8 mouse cellular contexts compared by ENCODE assay signal in genomic region chr9:43107187-43107517, GRCm38 (mm10). TPM values are rescaled to one million over a fixed set of nuclear protein-coding genes. Genes with fewer than 3 reads are reported as not detected.
DNase-seq lines count a peak whose midpoint lies in the region; ATAC-seq and TF ChIP-seq lines count a peak whose summit lies in the region.

Arhgef12 (minus strand) TSS chr9:43107239.

- H3K27ac ChIP-seq in ES-E14 (ENCODE audit: insufficient read depth, low read depth, low read length, poor library complexity, severe bottlenecking), result no peak within 1 kb of the TSS; the same call in 1 of the 2 replicates
- peak within 1 kb of the TSS; percentile 69 for H3K27ac ChIP-seq in embryonic fibroblast, embryonic 13.5 days (ENCODE audit: insufficient read depth, low read length)
- H3K27ac ChIP-seq in heart, embryonic 14.5 days (replicated peaks in 1 of 2; ENCODE audit: control insufficient read depth in 1 of 2, insufficient read depth in 1 of 2, low read depth in 2 of 2, low read length in 2 of 2), result peak within 1 kb of the TSS; percentile 87 to 97
- H3K27ac ChIP-seq in liver, embryonic 12.5 days, result peak within 1 kb of the TSS; percentile 97
- H3K27ac ChIP-seq in neural tube, embryonic 15.5 days (replicated peaks), result peak within 1 kb of the TSS; percentile 85

- no peaks in the 10 kb centered on the region for H3K27me3 ChIP-seq in heart, embryonic 14.5 days (ENCODE audit: control insufficient read depth, insufficient read depth, low read length)
- peaks cover 66% of the 10 kb centered on the region for H3K27me3 ChIP-seq in liver, embryonic 12.5 days (replicated peaks)
- H3K27me3 ChIP-seq in neural tube, embryonic 15.5 days (replicated peaks), result no peaks in the 10 kb centered on the region

- TF ChIP-seq POLR2A in embryonic fibroblast, embryonic 13.5 days (IDR thresholded peaks at IDR 0.05; ENCODE audit: low read depth, low read length), result no peak

- H3K9ac ChIP-seq in ES-E14 (ENCODE audit: insufficient read depth, low read depth, low read length, poor library complexity, severe bottlenecking), result peak within 1 kb of the TSS; percentile 83
- H3K9ac ChIP-seq in heart, embryonic 14.5 days (ENCODE audit: low read length), result peak within 1 kb of the TSS; percentile 93
- H3K9ac ChIP-seq in liver, embryonic 12.5 days, result peak within 1 kb of the TSS; percentile 94
- H3K9ac ChIP-seq in neural tube, embryonic 15.5 days (replicated peaks), result peak within 1 kb of the TSS; percentile 81; the same call in 1 of the 2 replicates

- in situ Hi-C loops in ES-E14 (cut with MboI; ENCODE audit: low sequenced_read_pairs in 2 of 2, unreplicated experiment in 2 of 2), result no loop called here

- no peaks in the 10 kb centered on the region for H3K9me3 ChIP-seq in ES-E14 (ENCODE audit: control insufficient read depth, insufficient read depth, low read depth, low read length)
- H3K9me3 ChIP-seq in heart, embryonic 14.5 days (ENCODE audit: control insufficient read depth, low read length), result no peaks in the 10 kb centered on the region
- H3K9me3 ChIP-seq in liver, embryonic 12.5 days (replicated peaks), result no peaks in the 10 kb centered on the region
- no peaks in the 10 kb centered on the region for H3K9me3 ChIP-seq in neural tube, embryonic 15.5 days (replicated peaks)

- DNase-seq in ES-E14 (ENCODE audit: low read depth, low spot score), result no peak
- DNase-seq in adrenal gland, postnatal 25 days, result peak; percentile 35
- peak; percentile 70 for DNase-seq in kidney, postnatal 10 days
- DNase-seq in spleen, adult 18-20 months, result no peak

- WGBS in heart, embryonic 14.5 days, result 17% methylated on average over 10 of the region's 10 CpGs
- WGBS in liver, embryonic 12.5 days (ENCODE audit: insufficient replicate concordance), result 40% methylated on average over 10 of the region's 10 CpGs
- WGBS in neural tube, embryonic 15.5 days, result 32% methylated on average over 10 of the region's 10 CpGs

- peaks cover 2 to 5% of the 10 kb centered on the region in 2 experiments for H3K4me1 ChIP-seq in ES-E14 (ENCODE audit: control insufficient read depth in 2 of 2, insufficient read depth in 2 of 2, low read length in 2 of 2, poor library complexity in 1 of 2)
- H3K4me1 ChIP-seq in embryonic fibroblast, embryonic 13.5 days (ENCODE audit: control insufficient read depth, insufficient read depth, low read length), result peaks cover 4% of the 10 kb centered on the region
- peaks cover 3 to 27% of the 10 kb centered on the region in 2 experiments for H3K4me1 ChIP-seq in heart, embryonic 14.5 days (ENCODE audit: control insufficient read depth in 2 of 2, insufficient read depth in 2 of 2, low read length in 2 of 2)
- peaks cover 34% of the 10 kb centered on the region for H3K4me1 ChIP-seq in liver, embryonic 12.5 days
- H3K4me1 ChIP-seq in neural tube, embryonic 15.5 days, result peaks cover 44% of the 10 kb centered on the region

- peak within 1 kb of the TSS; percentile 90 to 97 for H3K4me3 ChIP-seq in ES-E14 (ENCODE audit: insufficient read depth in 1 of 2, low read depth in 1 of 2, low read length in 2 of 2, poor library complexity in 1 of 2, severe bottlenecking in 1 of 2)
- peak within 1 kb of the TSS; percentile 56 for H3K4me3 ChIP-seq in embryonic fibroblast, embryonic 13.5 days (ENCODE audit: insufficient read depth, low read length)
- H3K4me3 ChIP-seq in heart, embryonic 14.5 days (ENCODE audit: control insufficient read depth in 1 of 2, insufficient read depth in 1 of 2, low read depth in 1 of 2, low read length in 2 of 2), result peak within 1 kb of the TSS; percentile 84 to 89
- peak within 1 kb of the TSS; percentile 91 for H3K4me3 ChIP-seq in liver, embryonic 12.5 days
- peak within 1 kb of the TSS; percentile 74 for H3K4me3 ChIP-seq in neural tube, embryonic 15.5 days (replicated peaks)

- peak within 1 kb of the TSS; percentile 83 for H3K4me2 ChIP-seq in heart, embryonic 14.5 days (ENCODE audit: low read length)
- H3K4me2 ChIP-seq in liver, embryonic 12.5 days, result peak within 1 kb of the TSS; percentile 81
- peak within 1 kb of the TSS; percentile 89 for H3K4me2 ChIP-seq in neural tube, embryonic 15.5 days

- H3K36me3 ChIP-seq in ES-E14 (ENCODE audit: control insufficient read depth, insufficient read depth, low read length, poor library complexity, severe bottlenecking), result peaks cover 6% of the 10 kb centered on the region; the same call in 1 of the 2 replicates
- H3K36me3 ChIP-seq in heart, embryonic 14.5 days (ENCODE audit: control insufficient read depth, insufficient read depth, low read length), result peaks cover 28% of the 10 kb centered on the region
- H3K36me3 ChIP-seq in liver, embryonic 12.5 days, result no peaks in the 10 kb centered on the region
- peaks cover 25% of the 10 kb centered on the region for H3K36me3 ChIP-seq in neural tube, embryonic 15.5 days

- TF ChIP-seq CTCF in embryonic fibroblast, embryonic 13.5 days (IDR thresholded peaks at IDR 0.05; ENCODE audit: borderline replicate concordance, insufficient read depth, low read length), result no peak

- no peak for ATAC-seq in heart, embryonic 14.5 days (ENCODE audit: insufficient number of reproducible peaks, insufficient read depth, low FRiP score, low read depth)
- no peak for ATAC-seq in liver, embryonic 12.5 days
- ATAC-seq in neural tube, embryonic 15.5 days (ENCODE audit: low FRiP score), result no peak

TF ChIP-seq in ES-E14, 5 proteins besides CTCF, POLR2A, EP300 and RAD21:
- TF ChIP-seq ZC3H11A (IDR thresholded peaks at IDR 0.05; ENCODE audit: borderline replicate concordance, low read depth, low read length), result 0 out of 2 replicates have a peak, but pooled peaks have one; percentile 16
- TF ChIP-seq HCFC1 (IDR thresholded peaks at IDR 0.05; ENCODE audit: borderline replicate concordance, insufficient read depth, low read length), result no peak
- no peak for TF ChIP-seq MAFK (IDR thresholded peaks at IDR 0.05; ENCODE audit: insufficient read depth, low read depth, low read length)

RNA-seq across cellular contexts. Expression of gene Arhgef12, which starts in this region (rescaled TPM):
- total RNA-seq in ES-E14 (2012; rRNA removed), result 22.2 and 23.2 TPM in 2 replicates
- 137 and 142 TPM in 2 replicates for total RNA-seq in adrenal gland, postnatal 25 days (2021)
- polyA plus RNA-seq in embryonic fibroblast, embryonic 13.5 days (2011; ENCODE audit: insufficient read length, low read depth, missing spikeins), result 56.1 and 56.6 TPM in 2 replicates
- polyA plus RNA-seq in heart, embryonic 14.5 days (2014; fragmentation: Nextera tagmentation; extraction: Ambion mirVana), result 18.0 and 20.5 TPM in 2 replicates
- 8.4 and 9.3 TPM in 2 replicates for polyA plus RNA-seq in liver, embryonic 12.5 days (2016; fragmentation: Nextera tagmentation; extraction: Ambion mirVana)
- 19.9 and 23.2 TPM in 2 replicates for polyA plus RNA-seq in neural tube, embryonic 15.5 days (2015; fragmentation: Nextera tagmentation; extraction: Ambion mirVana)

Comparison
In these comparisons a context has a peak if more than half of its experiments do, and no peak if none do; other contexts are left out.
1. DNase-seq: peak in adrenal gland, postnatal 25 days (single experiment) and kidney, postnatal 10 days (single experiment); none in ES-E14 (single experiment) and spleen, adult 18-20 months (0 of 2).
2. Peak in every context shown above with its lines, with median percentiles within 50 percentile points of each other: H3K4me3 ChIP-seq, H3K9ac ChIP-seq and H3K4me2 ChIP-seq.